Mouse (Mus musculus) megakaryocyte, embryonic 14.5 days (primary cell): ENCODE data around the gene Polg2. TPM values are rescaled to one million over a fixed set of nuclear protein-coding genes. Genes with fewer than 3 reads are reported as not detected.
A peak's percentile ranks its signal among the peaks of the same experiment; 100 is the strongest.
"Not testable (repeated sequence)": the region's sequence is repeated elsewhere in the genome, so short reads cannot be mapped to it uniquely, and the experiment has no call there.

Source experiments
- H3K27me3 ChIP-seq: replicated peaks from 2 replicates; pipeline ENCODE3; 2012; ENCODE audit warnings: inconsistent platforms
- H3K36me3 ChIP-seq: replicated peaks from 2 replicates; pipeline ENCODE3; 2012; ENCODE audit warnings: low read length, inconsistent platforms, mixed read lengths
- H3K4me1 ChIP-seq: 2 replicates; pipeline ENCODE4 v1.6.1; 2012; ENCODE audit warnings: inconsistent platforms
- H3K4me3 ChIP-seq: replicated peaks from 2 replicates; pipeline ENCODE3; 2012; ENCODE audit warnings: moderate library complexity, mild to moderate bottlenecking, inconsistent platforms
- H3K9me3 ChIP-seq: 2 replicates; pipeline ENCODE4 v1.6.1; 2012; ENCODE audit warnings: inconsistent platforms
- FLI1 ChIP-seq: IDR thresholded peaks from 2 replicates; pipeline ENCODE4 v1.6.1; 2012; ENCODE audit warnings: low read length, inconsistent platforms, mixed read lengths
- GATA1 ChIP-seq: IDR thresholded peaks from 3 replicates; pipeline ENCODE4 v1.6.1; 2012; ENCODE audit warnings: mixed read lengths, low read length, inconsistent platforms, borderline replicate concordance
- polyA plus RNA-seq: library from polyadenylated mRNA; stranded (reverse); fragments of >175 nt; gene quantifications from 2 replicates; pipeline ENCODE4 v1.2.3, GENCODE M21; 2012; ENCODE audit warnings: low replicate concordance; ENCODE audit not compliant: insufficient read depth

Polg2 gene
- polyA plus RNA-seq, 1 experiment: 0.62 TPM

GRCm38 (mm10) chr11:106793846-106794245 is 14.5 kb upstream of the Polg2 start:
- Histone ChIP-seq H3K9me3 (peaks cover 6% of the 10 kb centered on the region), H3K36me3 (peaks cover 76% of the 10 kb centered on the region), H3K4me1 (peaks cover 62% of the 10 kb centered on the region), H3K4me3 (no peak overlapping the region), H3K27me3 (no peaks in the 10 kb centered on the region)
- TF ChIP-seq FLI1 (no peak), GATA1 (no peak)

- Histone ChIP-seq H3K27me3 (no peaks in the 10 kb centered on the region), H3K36me3 (peaks cover 64% of the 10 kb centered on the region), H3K9me3 (no peaks in the 10 kb centered on the region), H3K4me3 (peak overlapping the region; percentile 95), H3K4me1 (peaks cover 42% of the 10 kb centered on the region)
- TF ChIP-seq GATA1: no peak
- no peak for TF ChIP-seq FLI1
These were observed 10.3 kb upstream of the Polg2 start for GRCm38 (mm10) chr11:106789649-106790048.

- Histone ChIP-seq H3K4me1 (peaks cover 37% of the 10 kb centered on the region), H3K36me3 (peaks cover 64% of the 10 kb centered on the region), H3K4me3 (peak within 1 kb of the TSS; percentile 95), H3K27me3 (no peaks in the 10 kb centered on the region), H3K9me3 (no peaks in the 10 kb centered on the region)
- TF ChIP-seq FLI1 (peak; percentile 55; the same call in 1 of the 2 replicates), GATA1 (no peak)
These were observed 9.6 kb upstream of the Polg2 start, which contains the start of the genes Ddx5 and Cep95 for GRCm38 (mm10) chr11:106788775-106789459. Gene Ddx5 (minus strand): TSS chr11:106789185. Gene Cep95 (plus strand): TSS chr11:106789252.

- Histone ChIP-seq H3K4me3 (peak overlapping the region; percentile 95), H3K27me3 (no peaks in the 10 kb centered on the region), H3K36me3 (peaks cover 64% of the 10 kb centered on the region), H3K4me1 (peaks cover 43% of the 10 kb centered on the region), H3K9me3 (no peaks in the 10 kb centered on the region)
- no peak for TF ChIP-seq GATA1
- no peak for TF ChIP-seq FLI1
These were observed 8.9 kb upstream of the Polg2 start for GRCm38 (mm10) chr11:106788026-106788774.

GRCm38 (mm10) chr11:106787131-106788025 is 8.0 kb upstream of the Polg2 start:
- H3K9me3 ChIP-seq: no peaks in the 10 kb centered on the region
- H3K36me3 ChIP-seq: peaks cover 64% of the 10 kb centered on the region
- peaks cover 43% of the 10 kb centered on the region for H3K4me1 ChIP-seq
- no peak for TF ChIP-seq FLI1
- TF ChIP-seq GATA1: no peak
- peak overlapping the region; percentile 95 for H3K4me3 ChIP-seq
- H3K27me3 ChIP-seq: no peaks in the 10 kb centered on the region

GRCm38 (mm10) chr11:106785043-106785442 is 5.7 kb upstream of the Polg2 start:
- no peaks in the 10 kb centered on the region for H3K9me3 ChIP-seq
- H3K4me3 ChIP-seq: no peak overlapping the region
- no peaks in the 10 kb centered on the region for H3K27me3 ChIP-seq
- peaks cover 38% of the 10 kb centered on the region for H3K4me1 ChIP-seq
- H3K36me3 ChIP-seq: peaks cover 72% of the 10 kb centered on the region
- TF ChIP-seq GATA1 (no peak), FLI1 (no peak)

GRCm38 (mm10) chr11:106784476-106784875 is 5.1 kb upstream of the Polg2 start:
- H3K36me3 ChIP-seq: peaks cover 74% of the 10 kb centered on the region
- no peaks in the 10 kb centered on the region for H3K27me3 ChIP-seq
- H3K9me3 ChIP-seq: no peaks in the 10 kb centered on the region
- TF ChIP-seq GATA1: no peak
- TF ChIP-seq FLI1: no peak
- peaks cover 41% of the 10 kb centered on the region for H3K4me1 ChIP-seq
- no peak overlapping the region for H3K4me3 ChIP-seq

- H3K4me1 ChIP-seq: peaks cover 41% of the 10 kb centered on the region
- H3K27me3 ChIP-seq: no peaks in the 10 kb centered on the region
- TF ChIP-seq FLI1 (no peak), GATA1 (no peak)
- H3K9me3 ChIP-seq: no peaks in the 10 kb centered on the region
- peak overlapping the region; percentile 33 for H3K4me3 ChIP-seq
- H3K36me3 ChIP-seq: peaks cover 74% of the 10 kb centered on the region
These were observed 3.8 kb upstream of the Polg2 start for GRCm38 (mm10) chr11:106782841-106783764.

- not testable (repeated sequence) for H3K4me3 ChIP-seq, H3K27me3 ChIP-seq, H3K9me3 ChIP-seq
- H3K4me1 ChIP-seq: peaks cover 48% of the 10 kb centered on the region
- H3K36me3 ChIP-seq: peaks cover 74% of the 10 kb centered on the region
These were observed 2.9 kb upstream of the Polg2 start for GRCm38 (mm10) chr11:106782271-106782670.
